Mouse (Mus musculus) brain, embryonic 18.5 days (tissue): Measurements from ENCODE around the gene Gpr176.
"Not testable (repeated sequence)": the region's sequence is repeated elsewhere in the genome, so short reads cannot be mapped to it uniquely, and the experiment has no call there.

Source experiments
- DNase-seq: peaks from one replicate; pipeline ENCODE4 v3.0.0-alpha.2; 2012; ENCODE audit warnings: low read depth, low spot score

The Gpr176 gene

DNA sequence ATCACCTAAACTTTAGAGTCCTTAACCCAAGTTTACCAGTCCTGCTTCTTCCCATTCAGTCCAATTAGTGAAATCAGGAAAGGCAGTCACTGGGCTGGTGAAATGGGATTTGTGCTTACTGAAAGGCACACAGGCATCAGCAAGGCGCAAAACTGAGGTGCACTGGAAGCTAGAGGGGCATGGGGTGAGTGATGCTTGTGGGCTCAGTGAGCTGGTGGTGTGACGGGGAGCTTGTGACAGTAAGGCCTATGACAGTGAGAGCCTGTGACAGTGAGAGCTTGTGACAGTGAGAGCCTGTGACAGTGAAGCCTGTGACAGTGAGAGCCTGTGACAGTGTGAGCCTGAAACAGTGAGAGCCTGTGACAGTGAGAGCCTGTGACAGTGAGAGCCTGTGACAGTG, 71.6 kb downstream of the Gpr176 start:
- no peak for DNase-seq

DNA sequence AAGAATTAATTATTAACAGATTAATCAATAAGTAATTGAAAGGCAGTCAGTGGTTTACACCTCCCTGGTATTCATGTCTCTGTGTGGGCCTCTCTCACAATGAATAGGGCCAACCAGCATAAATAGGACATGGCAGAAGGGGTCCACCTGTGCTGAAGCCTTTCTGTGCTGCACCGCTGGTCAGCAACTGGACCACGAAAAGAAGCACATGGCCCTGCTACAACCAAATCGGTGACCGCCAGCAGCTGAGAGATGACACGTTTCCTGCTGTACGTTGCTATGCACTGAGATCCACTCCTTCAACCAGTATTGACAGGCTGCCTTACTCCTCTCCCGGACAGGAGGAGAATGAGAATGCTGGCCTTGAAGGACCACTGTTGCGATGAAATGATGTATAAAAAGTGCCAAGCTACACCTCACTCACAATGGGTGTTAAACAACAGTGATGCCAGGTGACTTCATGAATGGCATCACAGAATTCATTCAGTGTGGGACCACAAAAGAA, 72.1 kb downstream of the Gpr176 start:
- no peak for DNase-seq

DNA sequence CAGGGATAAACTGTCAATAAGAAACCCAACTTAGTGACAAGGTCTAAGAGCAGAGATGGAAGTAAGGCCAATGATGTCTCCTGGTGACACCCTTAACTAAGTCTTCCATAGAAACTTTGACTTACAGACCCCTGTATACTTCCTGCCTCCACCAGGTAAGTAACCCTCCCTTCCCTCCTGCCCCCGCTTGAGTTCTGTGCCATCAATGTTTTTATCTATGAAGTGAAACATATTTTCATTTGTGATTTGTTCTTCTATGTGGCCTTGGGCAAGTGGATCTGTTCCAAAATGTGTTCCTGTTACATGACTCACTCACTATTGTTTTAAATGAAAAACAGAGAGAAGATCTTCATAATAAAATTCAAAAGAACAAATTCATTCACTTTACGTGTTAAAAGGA, 73.2 kb downstream of the Gpr176 start:
- no peak for DNase-seq

DNA sequence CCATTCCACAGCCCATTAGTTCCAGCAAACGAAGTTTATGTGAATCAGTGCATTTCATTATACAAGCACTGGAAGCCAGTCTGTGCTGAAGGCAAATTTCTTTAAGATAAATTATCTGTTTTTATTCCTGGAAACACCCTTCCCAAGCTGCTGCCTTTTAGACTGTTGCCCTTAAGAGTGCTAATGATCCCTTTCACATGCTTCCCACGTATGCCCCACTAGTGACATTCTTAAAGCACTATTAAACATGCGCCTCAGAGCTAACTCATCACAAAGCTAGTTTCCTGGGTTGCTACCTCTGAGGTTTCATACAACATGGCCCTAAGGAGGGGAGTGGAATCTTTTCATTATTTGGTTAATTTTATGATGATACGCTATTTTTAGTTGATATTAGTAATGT, 74.6 kb downstream of the Gpr176 start:
- DNase-seq = no peak

DNA sequence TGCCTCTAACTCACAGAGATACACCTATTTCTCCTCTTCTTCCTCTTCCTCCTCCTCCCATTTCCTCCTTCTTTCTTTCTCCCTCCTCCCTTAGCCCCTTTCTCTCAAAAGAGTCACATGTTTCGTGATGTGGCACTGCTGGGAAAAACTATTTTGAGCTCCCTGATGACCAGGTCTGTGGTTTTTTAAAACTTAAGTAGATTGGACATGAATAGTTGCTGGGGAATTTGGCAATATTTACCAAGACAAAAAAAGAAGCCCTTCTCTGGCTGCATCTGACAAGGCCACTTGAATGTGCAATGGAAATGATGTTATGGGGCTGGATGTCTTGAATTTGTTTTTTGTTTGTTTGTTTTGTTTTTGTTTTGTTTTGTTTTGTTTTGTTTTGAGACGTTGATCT, 75.3 kb downstream of the Gpr176 start:
- DNase-seq = no peak

DNA sequence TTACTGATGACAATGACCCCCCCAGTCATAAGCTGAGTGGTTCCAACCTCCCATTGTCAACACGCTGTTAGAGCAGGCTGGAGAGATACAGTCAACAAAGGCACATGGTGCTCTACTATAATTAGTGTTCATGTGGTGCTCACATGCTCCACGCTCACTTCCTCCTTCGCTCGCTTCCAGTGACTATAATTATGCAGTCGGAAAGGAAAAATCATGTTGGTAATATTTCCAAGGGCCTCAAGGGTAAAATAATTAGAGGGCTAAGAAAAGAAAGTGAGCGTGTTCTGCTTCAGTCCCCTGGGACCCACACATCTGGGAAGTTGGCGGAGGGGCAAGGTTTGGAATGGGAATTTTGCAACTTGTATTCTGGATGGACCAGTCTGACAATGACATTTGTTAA, 77.7 kb downstream of the Gpr176 start:
- no peak for DNase-seq

DNA sequence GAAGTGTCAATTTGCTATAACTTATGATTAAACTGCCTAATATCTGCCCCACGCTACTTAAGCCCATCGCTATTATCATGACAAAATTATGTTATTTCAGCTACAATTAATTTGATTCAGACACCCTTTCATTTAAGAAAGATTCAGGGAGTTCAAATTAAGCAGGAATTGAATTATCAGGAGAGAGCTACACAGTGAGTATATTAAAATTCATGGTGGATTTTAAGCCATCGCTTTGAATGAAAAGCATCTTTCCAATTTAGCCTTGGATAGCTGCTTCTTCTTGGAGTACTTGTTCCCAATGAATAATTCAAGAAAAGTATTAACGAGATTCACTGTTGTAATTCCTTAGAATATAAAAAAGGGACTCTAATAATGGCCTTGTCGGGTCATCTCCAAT, 79.6 kb downstream of the Gpr176 start:
- DNase-seq = no peak

DNA sequence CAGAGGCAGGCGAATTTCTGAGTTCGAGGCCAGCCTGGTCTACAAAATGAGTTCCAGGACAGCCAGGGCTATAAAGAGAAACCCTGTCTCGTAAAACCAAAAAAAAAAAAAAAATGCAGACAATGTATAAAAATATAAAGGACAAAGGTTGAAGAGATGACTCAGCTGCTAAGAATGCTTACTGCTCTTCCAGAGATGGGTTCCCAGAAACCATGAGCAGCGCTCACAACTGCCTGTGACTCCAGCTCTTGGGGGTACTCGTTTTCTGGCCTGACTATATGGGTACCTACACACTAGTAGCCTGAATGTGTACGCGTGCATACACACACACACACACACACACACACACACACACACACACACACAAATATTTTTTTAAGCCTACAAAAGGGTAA, 84.2 kb downstream of the Gpr176 start:
- DNase-seq = not testable (repeated sequence)

DNA sequence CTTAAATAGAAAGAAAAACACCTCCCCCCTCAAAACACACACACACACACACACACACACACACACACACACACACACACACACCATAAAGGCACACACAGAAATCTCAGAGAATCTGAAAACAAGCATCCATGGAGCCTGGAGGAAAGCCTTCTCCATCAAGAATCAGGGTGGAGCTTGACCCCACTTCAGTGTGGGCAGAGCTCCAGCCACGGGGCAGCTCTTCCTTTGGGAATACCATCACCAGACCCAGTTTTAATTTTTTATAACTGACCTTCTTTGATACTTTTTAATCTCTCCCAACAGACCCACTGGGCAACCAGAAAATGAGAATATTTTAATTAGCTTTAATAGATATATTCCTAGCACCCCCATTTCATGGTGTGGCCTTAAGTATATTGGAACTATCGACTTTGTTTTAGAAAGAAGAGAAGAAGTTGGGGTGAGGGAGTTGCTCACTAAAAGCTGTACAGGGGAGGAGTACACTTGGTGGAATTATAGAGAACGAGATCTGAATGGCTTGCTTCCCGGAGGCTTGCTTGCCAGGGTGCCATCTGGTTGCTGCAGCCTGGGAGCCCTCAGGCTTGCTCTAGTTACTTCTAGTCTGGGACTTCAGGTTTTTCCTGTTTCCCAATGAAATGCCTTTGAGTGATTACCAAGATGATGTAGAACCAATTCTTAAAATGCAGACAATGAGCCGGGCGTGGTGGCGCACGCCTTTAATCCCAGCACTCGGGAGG, 84.7 kb downstream of the Gpr176 start:
- DNase-seq = no peak

DNA sequence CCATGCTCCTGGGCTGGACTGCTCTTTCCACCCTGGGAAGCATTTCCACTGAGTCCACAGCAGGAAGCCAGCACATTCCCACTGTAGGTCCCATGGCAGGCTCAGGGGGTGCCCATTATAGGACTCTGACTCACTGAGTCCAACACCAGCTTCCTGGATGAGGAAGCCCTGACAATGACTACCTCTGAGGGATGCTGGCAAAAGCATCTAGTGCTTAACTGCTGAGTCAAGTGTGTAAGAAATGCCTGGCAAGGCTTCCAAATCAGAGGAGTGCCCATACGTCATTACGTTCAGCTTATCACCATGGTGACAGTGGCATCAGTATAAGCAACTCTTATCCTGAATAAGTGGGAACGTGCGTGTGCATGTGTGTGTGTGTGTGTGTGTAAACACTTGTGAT, 85.5 kb downstream of the Gpr176 start:
- DNase-seq = no peak

DNA sequence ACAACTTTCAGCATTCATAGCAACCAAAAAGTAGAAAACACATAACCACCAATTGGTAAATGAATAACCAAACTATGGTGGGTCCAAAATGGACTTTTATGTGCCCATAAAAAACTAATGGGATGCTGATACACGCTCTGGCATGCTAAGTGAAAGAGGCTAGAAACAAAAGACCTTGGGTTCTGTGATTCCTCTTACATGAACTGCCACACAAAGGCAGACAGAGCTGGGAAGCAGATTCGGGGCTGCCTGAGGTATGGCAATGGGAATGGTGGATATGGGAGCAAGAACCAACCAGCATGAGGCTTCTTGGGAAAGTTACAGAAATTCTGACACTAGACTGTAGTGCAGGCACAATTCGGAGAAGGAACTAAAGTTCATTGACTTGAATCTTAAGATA, 90.8 kb downstream of the Gpr176 start:
- DNase-seq = no peak

DNA sequence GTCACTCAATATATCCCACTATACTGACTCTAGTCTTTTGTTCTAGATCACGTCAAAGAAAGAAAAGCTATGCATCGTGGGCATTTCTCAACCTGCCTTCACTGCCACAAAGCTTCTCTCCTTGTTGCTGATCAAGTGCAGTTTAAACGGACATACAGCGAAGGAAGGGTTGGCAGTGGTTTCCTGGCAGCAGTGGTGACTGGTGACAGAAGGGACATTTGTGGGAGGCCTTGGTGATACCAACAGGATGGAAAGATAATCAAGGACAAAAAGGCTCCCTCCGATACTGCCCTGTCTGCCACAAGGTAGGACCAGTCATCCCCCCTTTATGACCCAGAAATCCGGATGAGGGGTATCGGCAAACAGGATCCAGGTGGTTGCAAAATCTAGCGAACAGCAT, 95.0 kb downstream of the Gpr176 start:
- DNase-seq = no peak

DNA sequence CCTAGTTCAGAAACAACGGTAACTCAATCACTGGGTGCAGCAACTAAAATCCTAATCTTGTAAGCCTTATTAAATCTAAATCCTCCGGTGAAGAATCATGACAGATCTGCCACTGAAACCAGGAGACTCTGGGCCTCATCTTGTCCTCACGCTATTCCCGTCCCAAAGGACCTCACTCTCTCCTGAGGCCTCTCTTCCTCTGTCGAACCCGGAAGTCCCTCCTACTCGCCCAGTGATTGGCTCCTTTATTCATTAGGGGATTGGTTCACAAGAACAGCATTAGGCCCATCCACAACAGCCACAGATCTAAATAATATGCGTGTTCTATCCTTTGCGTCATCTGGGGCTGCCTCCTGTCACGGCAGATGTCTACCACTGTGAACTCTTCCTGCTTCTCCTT, 101.6 kb downstream of the Gpr176 start:
- DNase-seq = no peak

DNA sequence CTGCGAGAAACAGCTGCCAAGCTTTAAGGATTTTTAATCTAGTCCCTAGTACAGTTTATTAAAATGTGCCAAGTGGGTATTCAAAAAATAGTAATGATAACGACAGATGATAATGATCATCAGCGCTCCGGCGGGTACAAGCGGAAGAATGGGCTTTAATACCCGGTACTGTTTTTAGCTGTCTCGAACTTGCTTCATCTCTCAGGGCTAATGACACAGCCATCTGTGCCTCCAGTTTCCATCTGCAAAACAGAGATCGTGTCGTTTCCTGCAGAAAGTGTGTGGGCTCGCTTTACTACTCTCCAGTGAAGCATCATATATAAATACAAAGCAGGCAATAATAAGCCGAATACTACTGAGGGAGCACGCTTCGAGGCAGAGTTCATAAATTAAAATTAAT, 103.0 kb downstream of the Gpr176 start:
- DNase-seq = peak; percentile 34

DNA sequence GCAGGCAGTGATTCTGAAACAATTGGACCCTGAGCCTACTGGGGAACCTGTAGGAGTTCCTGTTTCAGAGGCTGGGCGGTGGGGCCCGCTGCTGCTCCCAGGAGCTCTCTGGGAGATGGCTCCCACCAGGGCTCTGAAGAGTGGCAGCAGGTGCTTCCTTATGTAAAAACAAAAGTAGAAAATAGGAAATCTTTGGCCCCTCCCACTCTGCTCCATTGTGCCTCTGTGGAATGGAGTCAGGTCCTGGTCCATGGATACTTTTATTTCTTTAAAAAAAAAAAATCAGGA, 109.4 kb downstream of the Gpr176 start:
- no peak for DNase-seq

DNA sequence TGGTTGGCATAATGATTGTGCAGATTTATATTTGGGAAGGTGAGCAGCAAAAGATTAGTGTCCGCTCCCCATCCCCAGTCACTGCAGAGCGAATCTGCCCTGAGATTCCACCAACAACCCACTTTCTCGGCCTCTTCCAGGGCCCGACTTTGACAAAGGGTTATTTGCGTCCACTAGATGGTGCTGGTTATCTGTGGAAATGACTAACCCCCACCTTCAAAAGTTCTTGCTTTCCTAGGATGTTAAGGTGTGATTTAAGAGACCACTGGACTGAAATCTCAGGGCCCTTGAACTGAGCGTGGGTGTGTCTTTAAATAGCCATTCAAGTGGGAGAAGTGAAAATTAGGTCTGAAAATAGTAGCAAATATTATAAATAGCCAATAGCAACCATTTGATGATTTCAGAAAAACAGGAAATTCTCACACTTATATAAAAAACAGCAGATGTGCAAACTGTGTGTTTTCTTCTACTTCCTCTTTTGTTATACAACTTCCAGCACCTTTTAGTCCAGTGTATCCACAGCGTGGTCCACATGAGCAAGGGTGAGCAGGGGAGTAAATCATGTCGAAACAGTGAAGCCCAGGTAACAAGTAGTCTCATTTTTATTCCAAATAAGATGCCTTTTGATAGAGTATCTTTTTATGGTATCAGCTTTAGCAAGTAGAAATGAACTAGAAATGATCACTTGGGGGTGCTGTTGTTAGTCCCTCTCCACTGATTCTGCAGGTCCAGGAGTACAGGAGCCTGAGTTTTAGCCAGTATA, 109.9 kb downstream of the Gpr176 start:
- DNase-seq = peak; percentile 57

DNA sequence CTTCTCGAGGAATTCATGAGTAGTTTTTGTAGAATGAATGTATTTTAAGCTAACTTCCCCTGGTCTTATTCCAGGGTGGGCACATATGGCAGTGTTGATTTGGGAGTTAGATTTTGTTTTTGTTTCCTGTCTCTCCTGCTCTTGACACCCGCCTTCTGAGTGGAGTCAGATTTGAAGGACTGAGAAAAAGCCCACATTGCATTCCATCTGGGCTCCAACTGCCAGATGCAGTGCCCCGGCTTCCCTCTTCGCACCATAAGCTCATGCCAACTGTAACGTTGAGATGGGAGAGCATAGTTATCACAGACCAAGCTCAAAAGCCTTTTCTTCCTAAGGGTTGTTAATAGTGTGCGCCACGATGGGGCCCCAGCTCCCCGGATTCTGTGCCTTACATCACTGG, 110.5 kb downstream of the Gpr176 start:
- DNase-seq = peak; percentile 79

DNA sequence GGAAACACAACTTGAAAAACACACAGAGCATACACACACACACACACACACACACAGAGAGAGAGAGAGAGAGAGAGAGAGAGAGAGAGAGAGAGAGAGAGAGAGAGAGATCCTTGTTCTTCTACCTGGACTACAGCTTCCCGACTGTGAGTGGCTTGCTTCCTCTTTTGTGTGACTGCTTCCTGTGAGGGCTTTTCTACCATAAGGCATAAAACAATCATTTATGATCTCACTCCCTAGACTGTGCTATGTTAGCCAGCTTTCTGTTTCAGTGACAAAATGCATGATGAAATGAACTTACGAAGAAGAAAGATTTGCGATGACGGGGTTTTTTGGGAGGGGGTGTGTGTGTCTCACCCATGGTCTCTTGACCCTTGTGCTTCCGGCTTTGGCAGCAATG, 113.5 kb downstream of the Gpr176 start:
- no peak for DNase-seq

DNA sequence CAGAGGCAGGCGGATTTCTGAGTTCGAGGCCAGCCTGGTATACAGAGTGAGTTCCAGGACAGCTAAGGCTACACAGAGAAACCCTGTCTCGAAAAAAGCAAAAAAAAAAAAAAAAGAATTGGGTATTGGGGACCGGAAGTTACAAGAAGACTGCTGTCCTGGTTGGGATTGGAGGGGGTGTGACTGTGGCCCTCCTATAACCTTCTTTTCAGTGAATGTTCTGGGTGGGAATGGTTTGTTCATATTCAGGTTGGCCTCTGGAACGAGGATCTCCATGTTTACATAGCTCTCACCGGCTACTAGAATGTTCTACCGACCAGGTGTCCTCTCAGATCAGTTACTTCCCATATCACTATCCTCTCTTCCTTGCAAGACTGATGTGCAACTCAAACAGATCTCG, 116.1 kb downstream of the Gpr176 start:
- DNase-seq = no peak

DNA sequence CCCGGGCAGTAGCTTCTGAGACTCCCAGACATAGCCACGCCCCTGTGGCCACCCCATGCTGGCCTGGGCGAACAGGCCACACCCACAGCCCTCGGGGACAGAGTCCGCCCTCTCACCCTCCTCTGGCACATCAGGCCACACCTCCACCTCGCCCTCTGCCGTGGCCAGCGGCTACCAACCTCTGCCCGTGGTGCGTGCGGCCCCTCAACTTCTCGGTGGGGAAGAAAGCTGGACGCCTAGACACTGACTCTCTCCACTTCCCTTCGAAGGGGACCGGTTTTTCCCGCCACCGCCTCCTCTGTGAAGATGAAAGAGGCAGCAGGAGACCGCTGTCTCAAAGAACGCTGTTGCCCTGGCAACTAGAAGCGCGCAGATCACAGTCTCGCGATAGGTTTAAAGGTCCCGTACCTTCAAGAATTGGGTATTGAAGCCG, 116.6 kb downstream of the Gpr176 start, which contains the start of gene Fsip1:
Gene Fsip1 (minus strand): TSS at position 346 of the 433 bp plus-strand sequence.
- DNase-seq = no peak

DNA sequence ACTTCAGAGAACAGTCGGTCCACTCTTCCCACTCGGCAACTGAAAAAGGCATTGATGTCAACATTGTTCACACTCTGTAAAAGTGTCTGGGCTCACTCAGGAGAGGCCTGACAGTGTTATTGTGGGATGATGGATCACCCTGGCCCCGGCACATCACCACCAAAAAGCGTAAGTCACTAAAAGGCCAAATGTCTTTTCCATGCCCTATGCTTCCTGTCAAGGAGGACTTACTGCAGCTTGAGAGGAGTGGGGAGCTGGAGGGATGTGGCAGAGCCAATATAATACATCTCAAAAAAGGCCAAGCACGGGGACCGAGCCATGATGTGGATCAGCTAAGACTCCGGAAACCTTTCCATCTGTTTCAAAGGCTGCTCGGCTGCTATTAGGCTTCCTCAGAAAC, 118.7 kb downstream of the Gpr176 start:
- DNase-seq = no peak

DNA sequence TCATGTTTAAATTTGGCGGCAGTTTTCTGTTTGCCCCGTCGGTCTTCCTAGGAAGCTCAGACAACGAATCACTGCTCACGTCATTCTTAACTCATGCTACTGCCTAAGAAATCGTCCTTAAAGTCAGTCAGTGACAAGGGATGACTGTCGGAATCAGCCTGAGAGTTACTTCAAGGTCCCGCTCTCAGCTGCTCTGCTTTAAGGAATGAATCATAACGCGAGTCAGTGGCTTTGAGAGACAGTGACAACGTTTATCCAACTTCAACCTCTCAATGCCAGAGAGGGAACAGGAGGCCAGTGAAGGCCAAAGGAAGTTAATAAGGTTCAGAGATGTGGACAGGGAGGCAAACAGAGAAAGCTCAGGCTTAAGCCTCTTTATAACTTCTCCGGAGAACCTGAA, 124.3 kb downstream of the Gpr176 start:
- no peak for DNase-seq

DNA sequence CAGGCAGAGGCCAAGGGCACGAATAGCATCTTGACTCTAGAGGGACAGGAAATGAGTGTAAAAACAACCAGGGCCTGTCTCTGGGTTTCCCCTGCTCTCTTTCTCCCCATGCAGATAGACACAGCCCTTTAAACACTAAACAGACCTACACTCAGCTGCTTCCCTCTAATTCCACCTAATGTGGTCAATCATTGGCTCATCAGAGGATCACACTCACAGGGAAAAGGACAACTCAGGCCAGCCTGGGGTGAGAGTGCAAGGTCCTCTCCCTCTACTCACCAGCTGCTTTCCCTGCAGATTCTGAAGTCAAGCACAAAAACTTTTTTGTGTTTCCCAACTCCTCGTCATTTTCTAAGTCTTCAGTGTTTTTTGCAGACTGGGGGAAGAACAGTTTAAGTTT, 125.2 kb downstream of the Gpr176 start:
- DNase-seq = no peak
